Mouse (Mus musculus) C3H10T1/2 (cell line): ENCODE measurements around the gene Ptgds. TPM values are rescaled to one million over a fixed set of nuclear protein-coding genes. Genes with fewer than 3 reads are reported as not detected.

Experiments used
- polyA plus RNA-seq, 2 experiments: library from polyadenylated mRNA; unstranded; fragments of >200 nt; fragmentation: generic; extraction: Trizol; gene quantifications; one replicate each; pipeline ENCODE4 v1.2.1; 2012; ENCODE audit warnings: missing spikeins in 2 of 2

The Ptgds gene
- under 1 TPM; 0.07 to 0.30 TPM for polyA plus RNA-seq

DNA sequence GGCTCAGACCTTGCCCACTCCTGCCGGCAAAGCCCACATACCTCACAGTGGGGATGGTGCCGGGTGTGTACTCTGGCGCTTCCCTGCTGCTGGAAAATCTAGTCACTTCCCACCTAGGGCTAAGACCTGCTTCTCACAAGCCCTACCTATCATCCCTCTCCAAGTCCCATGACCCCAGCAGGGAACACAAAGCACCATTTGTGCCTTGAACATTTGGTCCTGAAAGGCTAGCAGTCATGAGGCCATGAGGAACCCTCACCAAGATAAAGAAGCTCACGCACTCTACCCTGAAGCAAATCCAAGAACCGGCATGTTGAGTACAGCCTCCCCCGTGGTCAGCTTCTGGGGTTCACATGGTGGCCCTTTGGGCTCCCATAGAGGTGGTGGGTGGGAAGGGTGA lies at the start of gene Ptgds:
Gene Ptgds, minus strand, starts transcription at position 78 of the 400 bp plus-strand sequence.

DNA sequence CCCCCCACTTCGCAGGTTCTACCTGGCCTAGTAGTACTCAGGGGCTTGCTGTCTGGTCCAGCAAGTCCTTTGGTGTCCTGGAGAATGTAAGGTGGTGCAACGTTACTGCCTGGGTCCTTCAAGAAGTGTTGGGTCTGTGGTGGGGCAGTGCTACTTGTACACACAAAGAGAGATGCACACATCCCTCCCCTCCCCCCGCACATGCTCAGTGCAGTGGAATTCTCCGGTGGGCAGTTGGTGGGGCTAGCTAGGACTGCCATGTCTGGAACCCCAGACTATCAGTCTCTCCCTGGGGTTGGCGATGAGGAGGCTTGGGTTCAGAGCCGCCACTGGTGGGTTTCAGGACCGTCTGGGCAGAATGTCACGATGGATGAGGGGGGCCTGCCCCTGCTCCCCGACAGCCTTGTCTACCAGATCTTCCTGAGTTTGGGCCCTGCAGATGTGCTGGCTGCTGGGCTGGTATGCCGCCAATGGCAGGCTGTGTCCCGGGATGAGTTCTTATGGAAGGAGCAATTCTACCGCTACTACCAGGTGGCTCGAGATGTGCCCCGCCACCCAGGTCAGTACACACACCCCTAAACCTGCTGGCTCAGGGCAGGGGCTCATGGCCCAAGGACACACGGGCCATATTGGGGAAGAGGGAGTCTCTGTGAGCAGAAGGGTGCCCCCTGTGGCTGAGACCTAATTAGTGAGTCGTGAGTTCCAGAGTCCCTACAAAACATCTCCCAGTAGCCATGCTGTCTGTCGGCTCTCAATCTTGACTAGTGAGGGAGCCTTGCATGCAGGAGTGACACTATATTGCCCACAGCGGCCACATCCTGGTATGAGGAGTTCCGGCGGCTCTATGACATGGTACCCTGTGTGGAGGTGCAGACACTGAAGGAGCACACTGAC lies 32.0 kb upstream of the Ptgds start, which contains the start of gene C8g:
Gene C8g, minus strand, starts transcription at position 127 of the 894 bp plus-strand sequence.

DNA sequence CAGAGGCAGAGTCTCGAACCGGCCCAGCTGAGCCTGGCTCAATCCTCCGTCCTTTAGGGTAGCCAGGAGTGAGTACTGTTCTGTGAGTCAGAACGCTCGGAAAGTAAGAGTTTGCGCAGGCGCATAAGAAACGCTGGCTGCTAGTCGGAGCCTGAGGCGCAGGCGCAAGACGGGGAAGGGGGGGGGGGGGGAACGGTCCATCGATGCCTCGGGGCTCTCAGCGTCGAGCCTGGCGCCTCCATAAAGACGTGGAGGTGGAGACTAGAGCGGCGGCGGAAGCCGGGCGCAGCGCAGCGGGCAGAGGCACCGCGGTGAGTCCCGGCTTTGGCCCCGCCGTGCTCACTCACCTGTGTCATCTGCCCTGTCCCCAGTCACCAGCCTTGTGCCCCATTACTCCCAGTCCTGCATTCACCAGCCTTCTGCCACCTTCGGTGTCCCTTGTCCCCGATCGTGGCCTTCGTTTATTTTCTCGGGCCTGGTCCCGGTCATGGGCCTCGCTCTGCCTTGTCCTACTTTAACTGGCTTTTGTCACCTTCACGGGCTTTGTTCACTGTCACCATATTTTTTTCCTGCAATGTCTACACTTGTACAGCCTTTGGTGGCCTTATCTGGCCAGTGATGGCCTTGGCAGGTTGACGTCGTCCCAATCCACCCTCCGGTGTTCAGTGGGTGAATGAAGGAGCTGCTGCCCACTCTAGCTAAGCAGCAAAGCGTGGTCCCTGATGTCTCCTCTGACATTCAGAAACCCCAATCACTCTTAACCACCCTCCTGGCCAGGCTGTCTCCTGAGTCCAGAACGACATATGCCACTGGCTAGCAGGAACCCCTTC lies 30.9 kb upstream of the Ptgds start, which contains the start of gene Fbxw5:
Gene Fbxw5, plus strand, starts transcription at position 175 of the 830 bp plus-strand sequence.

DNA sequence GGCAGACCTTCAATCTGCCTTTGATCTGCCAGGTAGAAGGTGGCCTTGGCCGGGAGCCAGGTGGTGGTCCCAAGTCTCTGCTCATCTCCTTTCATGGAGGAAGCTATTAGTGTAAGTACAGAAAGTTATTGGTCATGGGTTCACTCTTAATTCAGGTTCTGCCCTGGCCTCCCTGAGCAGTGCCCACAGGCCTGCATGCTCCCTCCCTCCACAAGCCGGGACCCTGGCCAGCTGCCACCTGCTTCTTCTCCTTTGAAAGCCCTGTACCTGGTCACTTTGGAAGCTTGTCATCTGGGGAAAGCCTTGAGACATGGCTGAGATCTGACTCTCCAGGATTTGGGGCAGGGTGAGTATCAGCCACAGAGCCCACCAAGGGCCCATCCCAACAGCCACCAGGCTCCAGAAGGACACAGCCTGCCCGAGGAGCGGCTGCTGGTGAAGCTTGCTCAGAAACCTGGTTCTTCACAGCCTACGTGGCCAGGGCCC lies 23.7 kb upstream of the Ptgds start, which contains the start of gene Lcn12:
Gene Lcn12, minus strand, starts transcription at position 436 of the 486 bp plus-strand sequence.

DNA sequence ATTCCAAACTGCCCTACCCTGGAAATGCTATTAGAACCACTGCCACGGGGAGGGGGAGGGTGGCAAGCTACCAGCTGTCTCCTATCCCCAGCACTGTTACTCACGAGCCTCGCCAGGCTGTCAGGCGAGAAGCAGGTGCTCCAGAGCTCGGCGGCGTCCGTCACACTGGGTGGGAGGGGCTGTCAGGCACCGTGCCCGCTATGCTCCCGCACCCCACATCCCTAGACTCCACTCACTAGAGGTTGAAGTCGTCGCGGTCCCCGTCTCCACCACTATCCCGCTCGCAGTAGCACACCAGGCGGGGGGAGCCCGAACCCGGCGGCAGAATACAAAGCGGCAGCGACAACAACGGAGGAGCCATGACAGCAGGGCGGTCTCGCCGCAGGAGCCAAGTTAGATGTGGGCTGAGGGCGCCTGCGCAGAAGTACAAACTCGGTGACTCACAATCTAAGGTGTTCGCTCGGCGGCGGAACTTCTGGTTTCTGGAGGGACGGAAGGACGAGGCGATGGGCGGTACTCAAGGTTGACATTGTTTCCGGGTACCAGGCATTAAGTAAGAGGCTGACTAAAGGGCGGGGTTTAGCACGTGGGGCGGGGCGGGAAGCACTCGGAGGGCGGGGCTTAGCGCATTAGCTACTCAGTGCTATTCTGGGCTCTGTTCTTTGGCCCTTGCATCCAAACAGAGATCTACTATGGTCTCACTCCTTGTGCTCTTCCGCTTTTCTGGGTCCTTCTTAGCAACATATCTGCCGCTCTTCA lies 9.1 kb downstream of the Ptgds start, which contains the start of gene Paxx:
Gene Paxx, minus strand, starts transcription at position 544 of the 759 bp plus-strand sequence.

DNA sequence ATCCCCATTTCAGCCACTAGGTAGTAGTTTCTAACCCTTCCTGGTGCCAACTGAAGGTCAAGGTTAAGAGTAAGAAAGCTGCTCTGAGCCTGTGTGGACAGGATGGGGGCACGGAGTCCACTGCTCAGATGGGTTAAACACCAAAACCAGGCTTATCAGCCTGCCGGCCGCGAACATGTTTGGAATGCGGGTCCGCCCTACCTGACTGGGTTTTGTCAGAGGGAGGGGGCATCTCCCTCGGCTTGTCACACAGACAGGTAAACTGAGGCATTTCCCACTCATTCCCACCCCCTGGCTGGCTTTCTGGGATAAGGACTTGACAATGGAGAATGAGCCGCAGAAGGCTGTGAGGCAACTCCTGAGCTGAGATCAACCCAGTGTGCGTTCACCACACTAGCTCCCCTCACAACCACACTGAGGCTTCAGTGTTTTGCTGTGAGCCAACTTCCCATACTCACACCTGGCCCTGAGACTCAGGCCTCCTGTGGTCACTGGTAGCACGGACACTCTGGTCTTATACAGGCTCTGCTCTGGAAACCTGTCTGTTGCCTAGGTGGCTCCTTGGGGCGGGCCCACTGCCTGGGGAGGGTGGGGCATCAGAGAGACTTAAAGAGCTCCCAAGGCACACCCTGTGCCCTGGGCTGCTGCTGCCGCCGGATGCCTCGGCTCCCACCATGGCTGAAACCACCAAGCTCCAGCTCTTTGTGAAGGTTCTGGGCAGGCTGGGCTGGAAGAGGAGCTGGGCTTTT lies 13.5 kb downstream of the Ptgds start, which contains the start of gene Clic3:
Gene Clic3, plus strand, starts transcription at position 634 of the 749 bp plus-strand sequence.

DNA sequence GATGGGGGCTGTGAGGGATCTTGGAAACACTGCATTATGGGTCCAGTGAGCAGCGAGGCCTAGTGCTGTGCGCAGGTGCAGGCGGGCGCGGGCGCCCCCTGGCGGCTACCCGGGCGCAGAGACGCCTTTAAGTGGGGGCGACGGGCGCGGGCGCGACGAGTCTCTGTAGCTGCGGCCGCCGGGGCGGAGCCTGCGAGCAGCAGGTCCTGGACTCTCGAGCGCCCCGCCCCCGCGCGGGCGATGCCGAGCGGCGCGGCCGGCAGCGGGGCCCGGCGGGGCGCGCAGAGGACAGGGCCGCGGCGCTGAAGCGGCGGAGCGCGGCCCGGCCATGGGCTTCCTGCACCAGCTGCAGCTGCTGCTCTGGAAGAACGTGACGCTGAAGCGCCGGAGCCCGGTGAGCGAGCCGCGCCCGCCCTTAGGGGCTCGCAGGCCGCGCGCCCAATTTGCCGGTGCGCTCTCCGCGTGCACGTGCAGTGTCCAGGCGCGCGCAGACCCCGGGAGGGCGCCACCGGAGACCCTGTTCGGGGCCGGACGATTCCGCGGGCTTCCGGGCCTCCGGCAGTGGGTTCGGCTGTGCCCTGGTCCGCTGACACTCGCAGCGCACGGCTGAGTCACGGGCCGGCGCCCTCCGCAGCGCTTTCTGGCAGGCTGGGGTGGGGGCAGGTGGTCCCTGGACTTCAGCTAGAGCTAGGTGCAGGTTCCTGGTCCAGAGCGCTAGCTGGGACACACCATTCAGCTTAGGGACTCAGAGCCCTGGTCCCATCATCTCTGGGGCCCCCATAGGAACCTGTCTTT lies 41.2 kb downstream of the Ptgds start, which contains the start of gene Abca2:
Gene Abca2, plus strand, starts transcription at position 262 of the 795 bp plus-strand sequence.

DNA sequence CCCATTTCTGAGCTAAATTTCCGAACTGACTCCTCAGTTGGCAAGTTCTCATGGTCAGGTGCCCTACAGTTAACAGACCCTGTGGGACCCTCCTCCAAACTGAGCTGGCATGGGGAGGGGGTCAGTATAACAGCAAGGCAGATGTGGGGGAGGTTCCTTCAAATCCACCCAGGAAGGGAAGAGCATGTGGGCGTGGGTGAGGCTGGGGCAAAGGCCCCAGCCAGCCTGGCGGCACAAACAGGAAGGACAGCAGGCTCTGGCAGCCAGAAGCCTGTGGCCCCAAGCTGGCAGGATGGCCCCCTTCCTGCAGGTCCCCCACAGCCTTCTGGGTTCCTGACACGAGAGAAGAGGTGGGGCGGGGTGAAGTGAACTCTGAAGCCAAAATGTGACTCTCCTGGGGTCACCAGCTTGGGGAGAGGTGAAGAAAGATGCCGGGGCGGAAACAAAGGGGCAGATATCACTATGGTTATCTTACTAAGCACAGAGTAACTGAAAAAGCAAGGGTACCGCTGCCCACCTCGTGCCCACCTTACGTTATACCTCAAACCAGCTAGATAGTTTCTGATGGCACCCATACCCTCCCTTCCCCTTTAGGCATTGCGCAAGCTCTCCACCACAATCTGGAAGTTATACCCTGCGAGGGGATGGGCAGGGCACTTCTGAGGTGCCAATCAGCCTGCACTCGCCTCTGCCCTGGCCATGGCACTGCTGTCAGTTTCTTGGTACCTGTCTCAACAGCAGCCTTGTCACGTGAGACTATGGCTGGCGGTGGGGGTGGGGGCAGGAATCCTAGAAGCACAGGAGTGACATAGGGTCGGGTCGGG lies 47.0 kb downstream of the Ptgds start, which contains the start of gene Fut7:
Gene Fut7, plus strand, starts transcription at position 681 of the 824 bp plus-strand sequence.

Other genes with a start within 250 kb of the Ptgds start
- gene Tubb4b, start 245.3 kb downstream of the Ptgds start, polyA plus RNA-seq, result 100 to 1,000 TPM; 598 to 649 TPM
- gene Slc34a3, start 235.7 kb downstream of the Ptgds start, polyA plus RNA-seq, result not detected
- not detected for gene Rnf224, start 233.3 kb downstream of the Ptgds start, polyA plus RNA-seq
- gene Rnf208, start 227.8 kb downstream of the Ptgds start, polyA plus RNA-seq, result not detected
- under 1 TPM; 0.08 to 0.35 TPM for gene Cysrt1, start 227.6 kb downstream of the Ptgds start, polyA plus RNA-seq
- 1 to 10 TPM; 2.2 to 6.1 TPM for gene AL732309.1, start 223.2 kb downstream of the Ptgds start, polyA plus RNA-seq
- 10 to 100 TPM; 38.1 to 48.4 TPM for gene Tmem203, start 214.6 kb downstream of the Ptgds start, polyA plus RNA-seq
- 10 to 100 TPM; 10.9 to 14.3 TPM for gene Tprn, start 207.4 kb downstream of the Ptgds start, polyA plus RNA-seq
- gene Ssna1, start 197.6 kb downstream of the Ptgds start, polyA plus RNA-seq, result 100 to 1,000 TPM; 140 to 186 TPM
- 100 to 1,000 TPM in 1 of 2 experiments, 10 to 100 TPM in 1; 98.4 to 128 TPM for gene Anapc2, start 197.6 kb downstream of the Ptgds start, polyA plus RNA-seq
- not detected for gene Tmem210, start 181.9 kb downstream of the Ptgds start, polyA plus RNA-seq
- gene Lrrc26, start 180.1 kb downstream of the Ptgds start, polyA plus RNA-seq, result not detected
- gene Grin1, start 150.9 kb downstream of the Ptgds start, polyA plus RNA-seq, result under 1 TPM; under 0.01 to 0.06 TPM
- gene Man1b1, start 137.7 kb downstream of the Ptgds start, polyA plus RNA-seq, result 10 to 100 TPM; 16.1 to 49.7 TPM
- gene Dpp7, start 113.7 kb downstream of the Ptgds start, polyA plus RNA-seq, result 10 to 100 TPM; 31.1 to 38.1 TPM
- 100 to 1,000 TPM; 149 to 433 TPM for gene Uap1l1, start 104.4 kb downstream of the Ptgds start, polyA plus RNA-seq
- gene Sapcd2, start 97.7 kb downstream of the Ptgds start, polyA plus RNA-seq, result 10 to 100 TPM; 18.0 to 25.7 TPM
- gene Entpd2, start 74.2 kb downstream of the Ptgds start, polyA plus RNA-seq, result under 1 TPM in 1 of 2 experiments, not detected in 1; 0.12 TPM
- gene Npdc1, start 70.7 kb downstream of the Ptgds start, polyA plus RNA-seq, result 100 to 1,000 TPM; 183 to 212 TPM
- gene Fut7, start 46.8 kb downstream of the Ptgds start, polyA plus RNA-seq, result under 1 TPM; 0.13 to 0.42 TPM
- gene Abca2, start 41.3 kb downstream of the Ptgds start, polyA plus RNA-seq, result 10 to 100 TPM in 1 of 2 experiments, 1 to 10 TPM in 1; 4.8 to 13.4 TPM
- under 1 TPM; 0.15 to 0.94 TPM for gene Clic3, start 13.2 kb downstream of the Ptgds start, polyA plus RNA-seq
- 10 to 100 TPM; 25.6 to 61.9 TPM for gene Paxx, start 9.0 kb downstream of the Ptgds start, polyA plus RNA-seq
- not detected for gene Lcn12, start 23.9 kb upstream of the Ptgds start, polyA plus RNA-seq
- 10 to 100 TPM; 24.9 to 52.5 TPM for gene Fbxw5, start 30.7 kb upstream of the Ptgds start, polyA plus RNA-seq
- 1 to 10 TPM in 1 of 2 experiments, under 1 TPM in 1; 0.85 to 9.2 TPM for gene C8g, start 31.7 kb upstream of the Ptgds start, polyA plus RNA-seq
- gene Traf2, start 76.9 kb upstream of the Ptgds start, polyA plus RNA-seq, result 10 to 100 TPM; 29.4 to 32.2 TPM
- gene Edf1, start 87.8 kb upstream of the Ptgds start, polyA plus RNA-seq, result 100 to 1,000 TPM; 602 to 888 TPM
- 1 to 10 TPM in 1 of 2 experiments, under 1 TPM in 1; 0.09 to 1.1 TPM for gene Mamdc4, start 104.8 kb upstream of the Ptgds start, polyA plus RNA-seq
- 100 to 1,000 TPM; 104 to 192 TPM for gene Phpt1, start 105.2 kb upstream of the Ptgds start, polyA plus RNA-seq
- gene Ajm1, start 111.7 kb upstream of the Ptgds start, polyA plus RNA-seq, result 1 to 10 TPM in 1 of 2 experiments, under 1 TPM in 1; 0.04 to 1.9 TPM
- gene Rabl6, start 138.5 kb upstream of the Ptgds start, polyA plus RNA-seq, result 10 to 100 TPM; 38.7 to 57.3 TPM
- gene Ccdc183, start 147.6 kb upstream of the Ptgds start, polyA plus RNA-seq, result 1 to 10 TPM in 1 of 2 experiments, under 1 TPM in 1; 0.82 to 1.3 TPM
- gene Tmem141, start 152.0 kb upstream of the Ptgds start, polyA plus RNA-seq, result 1 to 10 TPM; 5.8 to 8.5 TPM
- under 1 TPM; 0.09 to 0.51 TPM for gene Fcna, start 158.0 kb upstream of the Ptgds start, polyA plus RNA-seq
- gene Lcn8, start 183.1 kb upstream of the Ptgds start, polyA plus RNA-seq, result not detected
- gene Lcn5, start 187.9 kb upstream of the Ptgds start, polyA plus RNA-seq, result not detected
- not detected for gene Lcn6, start 206.7 kb upstream of the Ptgds start, polyA plus RNA-seq
- gene Lcn10, start 212.7 kb upstream of the Ptgds start, polyA plus RNA-seq, result not detected
- not detected for gene Obp2a, start 230.0 kb upstream of the Ptgds start, polyA plus RNA-seq
- not detected for gene Bmyc, start 236.7 kb upstream of the Ptgds start, polyA plus RNA-seq